11 mouse cellular contexts compared by ENCODE assay signal in genomic region chr11:95007418-95007817, GRCm38 (mm10). TPM values are rescaled to one million over a fixed set of nuclear protein-coding genes. Genes with fewer than 3 reads are reported as not detected.
DNase-seq lines count a peak whose midpoint lies in the region; ATAC-seq lines count a peak whose summit lies in the region.
"Had no signal": no experiment of that assay in that cellular context is flagged by ENCODE, and none has a peak within 500 bp of the region (broad histone marks: within the 10 kb centered on the region; RNA-seq: fewer than 3 reads in every experiment).

No protein-coding gene starts in this region.

- DNase-seq in lung, postnatal 25 days (ENCODE audit: low spot score): no peak
- DNase-seq in natural killer cell, adult 2 months (ENCODE audit: low spot score in 2 of 2): no peak
- DNase-seq: cerebellum, adult 9-11 months; lung, adult 18-20 months; right cerebral cortex, postnatal 4 days had no signal

- WGBS in lung, embryonic 15.5 days: 47% methylated on average over 3 of the region's 3 CpGs
- WGBS in forebrain, embryonic 16.5 days: 82% methylated on average over 3 of the region's 3 CpGs
- WGBS in liver, embryonic 12.5 days (ENCODE audit: insufficient replicate concordance): 13% methylated on average over 3 of the region's 3 CpGs
- WGBS in stomach, embryonic 16.5 days: 38% methylated on average over 3 of the region's 3 CpGs

- H3K27me3 ChIP-seq in lung, embryonic 15.5 days: no peaks in the 10 kb centered on the region
- H3K27me3 ChIP-seq in forebrain, embryonic 16.5 days (replicated peaks; ENCODE audit: control insufficient read depth, insufficient read depth, low read length): no peaks in the 10 kb centered on the region
- peaks cover 6% of the 10 kb centered on the region; the same call in 1 of the 2 replicates for H3K27me3 ChIP-seq in liver, embryonic 12.5 days (replicated peaks)
- no peaks in the 10 kb centered on the region for H3K27me3 ChIP-seq in stomach, embryonic 16.5 days (ENCODE audit: control insufficient read depth, insufficient read depth, low read length)

- no peak overlapping the region for H3K9ac ChIP-seq in lung, embryonic 15.5 days
- H3K9ac ChIP-seq in forebrain, embryonic 16.5 days (replicated peaks; ENCODE audit: low read depth, low read length): no peak overlapping the region
- H3K9ac ChIP-seq in liver, embryonic 12.5 days: peak overlapping the region; percentile 69
- H3K9ac ChIP-seq in stomach, embryonic 16.5 days (ENCODE audit: low read length): peak overlapping the region; percentile 70; the same call in 1 of the 2 replicates

- H3K36me3 ChIP-seq in lung, embryonic 15.5 days: peaks cover 25% of the 10 kb centered on the region
- H3K36me3 ChIP-seq in forebrain, embryonic 16.5 days (ENCODE audit: control insufficient read depth, insufficient read depth): peaks cover 7% of the 10 kb centered on the region
- H3K36me3 ChIP-seq in liver, embryonic 12.5 days: peaks cover 37% of the 10 kb centered on the region
- H3K36me3 ChIP-seq in stomach, embryonic 16.5 days (ENCODE audit: control insufficient read depth, insufficient read depth, low read length): peaks cover 17% of the 10 kb centered on the region

- peak overlapping the region; percentile 67; the same call in 1 of the 2 replicates for H3K27ac ChIP-seq in lung, embryonic 15.5 days
- H3K27ac ChIP-seq in forebrain, embryonic 16.5 days (ENCODE audit: low read length): peak overlapping the region; percentile 69
- H3K27ac ChIP-seq in liver, embryonic 12.5 days: peak overlapping the region; percentile 100
- peak overlapping the region; percentile 88 for H3K27ac ChIP-seq in stomach, embryonic 16.5 days (ENCODE audit: low read length)

- H3K4me2 ChIP-seq in lung, embryonic 15.5 days: no peak overlapping the region
- H3K4me2 ChIP-seq in forebrain, embryonic 16.5 days (ENCODE audit: low read length): no peak overlapping the region
- peak overlapping the region; percentile 76 for H3K4me2 ChIP-seq in liver, embryonic 12.5 days
- H3K4me2 ChIP-seq in stomach, embryonic 16.5 days (ENCODE audit: low read depth, low read length): peak overlapping the region; percentile 62

- peaks cover 42% of the 10 kb centered on the region for H3K4me1 ChIP-seq in lung, embryonic 15.5 days
- peaks cover 51% of the 10 kb centered on the region for H3K4me1 ChIP-seq in forebrain, embryonic 16.5 days (replicated peaks; ENCODE audit: control insufficient read depth, insufficient read depth, low read length)
- peaks cover 80% of the 10 kb centered on the region for H3K4me1 ChIP-seq in liver, embryonic 12.5 days
- peaks cover 41% of the 10 kb centered on the region for H3K4me1 ChIP-seq in stomach, embryonic 16.5 days (ENCODE audit: control insufficient read depth, insufficient read depth, low read length)

- no peak for ATAC-seq in lung, embryonic 15.5 days (ENCODE audit: borderline replicate concordance, extremely low read depth, low FRiP score, low TSS enrichment)
- no peak for ATAC-seq in forebrain, embryonic 16.5 days
- ATAC-seq in liver, embryonic 12.5 days: no peak
- ATAC-seq in stomach, embryonic 16.5 days (ENCODE audit: insufficient read depth, low FRiP score): no peak
- ATAC-seq in erythroid progenitor cell, adult 5-6 weeks (replicated peaks; ENCODE audit: low FRiP score, poor library complexity, severe bottlenecking): no peak

- no peak overlapping the region for H3K4me3 ChIP-seq in lung, embryonic 15.5 days
- no peak overlapping the region for H3K4me3 ChIP-seq in forebrain, embryonic 16.5 days (replicated peaks; ENCODE audit: low read length)
- H3K4me3 ChIP-seq in liver, embryonic 12.5 days: peak overlapping the region; percentile 57; the same call in 1 of the 2 replicates
- H3K4me3 ChIP-seq in stomach, embryonic 16.5 days (replicated peaks; ENCODE audit: low read length): peak overlapping the region; percentile 49; the same call in 1 of the 2 replicates

- no peaks in the 10 kb centered on the region for H3K9me3 ChIP-seq in lung, embryonic 15.5 days
- no peaks in the 10 kb centered on the region for H3K9me3 ChIP-seq in forebrain, embryonic 16.5 days (ENCODE audit: control insufficient read depth, low read length)
- no peaks in the 10 kb centered on the region for H3K9me3 ChIP-seq in liver, embryonic 12.5 days (replicated peaks)
- no peaks in the 10 kb centered on the region for H3K9me3 ChIP-seq in stomach, embryonic 16.5 days (replicated peaks; ENCODE audit: control insufficient read depth, low read length)

RNA-seq across cellular contexts. Expression of gene Samd14, which starts 2.3 kb away (rescaled TPM):
- polyA plus RNA-seq in lung, embryonic 15.5 days (2015; fragmentation: Nextera tagmentation; extraction: Ambion mirVana): 17.1 and 17.4 TPM in 2 replicates
- 123 and 134 TPM in 2 replicates for polyA plus RNA-seq in forebrain, embryonic 16.5 days (2015; fragmentation: Nextera tagmentation; extraction: Ambion mirVana)
- 53.8 and 56.7 TPM in 2 replicates for polyA plus RNA-seq in liver, embryonic 12.5 days (2016; fragmentation: Nextera tagmentation; extraction: Ambion mirVana)
- 14.7 and 15.9 TPM in 2 replicates for polyA plus RNA-seq in stomach, embryonic 16.5 days (2015; fragmentation: Nextera tagmentation; extraction: Ambion mirVana)
- total RNA-seq in erythroid progenitor cell, adult 5-6 weeks (2015; ENCODE audit: low replicate concordance): 103 TPM in 2 replicates
- total RNA-seq in erythroid progenitor cell, adult 5-6 weeks (2017; ENCODE audit: low replicate concordance): 98.7 and 99.2 TPM in 2 replicates

RNA-seq across cellular contexts. Expression of gene Ppp1r9b, which starts 16.6 kb away (rescaled TPM):
- 8.8 and 9.3 TPM in 2 replicates for polyA plus RNA-seq in lung, embryonic 15.5 days (2015; fragmentation: Nextera tagmentation; extraction: Ambion mirVana)
- polyA plus RNA-seq in forebrain, embryonic 16.5 days (2015; fragmentation: Nextera tagmentation; extraction: Ambion mirVana): 22.0 and 22.4 TPM in 2 replicates
- 13.4 and 14.1 TPM in 2 replicates for polyA plus RNA-seq in liver, embryonic 12.5 days (2016; fragmentation: Nextera tagmentation; extraction: Ambion mirVana)
- 6.6 and 8.0 TPM in 2 replicates for polyA plus RNA-seq in stomach, embryonic 16.5 days (2015; fragmentation: Nextera tagmentation; extraction: Ambion mirVana)
- total RNA-seq in erythroid progenitor cell, adult 5-6 weeks (2015; ENCODE audit: low replicate concordance): 59.5 and 71.4 TPM in 2 replicates
- 98.2 and 125 TPM in 2 replicates for total RNA-seq in erythroid progenitor cell, adult 5-6 weeks (2017; ENCODE audit: low replicate concordance)

RNA-seq across cellular contexts. Expression of gene Sgca, which starts 31.3 kb away (rescaled TPM):
- polyA plus RNA-seq in lung, embryonic 15.5 days (2015; fragmentation: Nextera tagmentation; extraction: Ambion mirVana): 0.69 and 0.96 TPM in 2 replicates
- 0.19 and 0.58 TPM in 2 replicates for polyA plus RNA-seq in forebrain, embryonic 16.5 days (2015; fragmentation: Nextera tagmentation; extraction: Ambion mirVana)
- polyA plus RNA-seq in liver, embryonic 12.5 days (2016; fragmentation: Nextera tagmentation; extraction: Ambion mirVana): 0.17 TPM in 1 of 2 replicates, not detected in the other
- polyA plus RNA-seq in stomach, embryonic 16.5 days (2015; fragmentation: Nextera tagmentation; extraction: Ambion mirVana): 0.41 and 3.2 TPM in 2 replicates
- total RNA-seq in erythroid progenitor cell, adult 5-6 weeks (2015; ENCODE audit: low replicate concordance): not detected in 2 replicates
- not detected in 2 replicates for total RNA-seq in erythroid progenitor cell, adult 5-6 weeks (2017; ENCODE audit: low replicate concordance)

RNA-seq across cellular contexts. Expression of gene Pdk2, which starts 33.7 kb away (rescaled TPM):
- 27.8 and 30.9 TPM in 2 replicates for polyA plus RNA-seq in lung, embryonic 15.5 days (2015; fragmentation: Nextera tagmentation; extraction: Ambion mirVana)
- 27.6 and 29.2 TPM in 2 replicates for polyA plus RNA-seq in forebrain, embryonic 16.5 days (2015; fragmentation: Nextera tagmentation; extraction: Ambion mirVana)
- polyA plus RNA-seq in liver, embryonic 12.5 days (2016; fragmentation: Nextera tagmentation; extraction: Ambion mirVana): 10.0 and 11.0 TPM in 2 replicates
- polyA plus RNA-seq in stomach, embryonic 16.5 days (2015; fragmentation: Nextera tagmentation; extraction: Ambion mirVana): 37.9 and 39.3 TPM in 2 replicates
- total RNA-seq in erythroid progenitor cell, adult 5-6 weeks (2015; ENCODE audit: low replicate concordance): 8.3 and 8.4 TPM in 2 replicates
- total RNA-seq in erythroid progenitor cell, adult 5-6 weeks (2017; ENCODE audit: low replicate concordance): 2.3 and 3.2 TPM in 2 replicates

RNA-seq across cellular contexts. Expression of gene Hils1, which starts 40.0 kb away (rescaled TPM):
- polyA plus RNA-seq in lung, embryonic 15.5 days (2015; fragmentation: Nextera tagmentation; extraction: Ambion mirVana): not detected in 2 replicates
- polyA plus RNA-seq in forebrain, embryonic 16.5 days (2015; fragmentation: Nextera tagmentation; extraction: Ambion mirVana): not detected in 2 replicates
- polyA plus RNA-seq in liver, embryonic 12.5 days (2016; fragmentation: Nextera tagmentation; extraction: Ambion mirVana): not detected in 2 replicates
- polyA plus RNA-seq in stomach, embryonic 16.5 days (2015; fragmentation: Nextera tagmentation; extraction: Ambion mirVana): not detected in 2 replicates
- not detected in 2 replicates for total RNA-seq in erythroid progenitor cell, adult 5-6 weeks (2015; ENCODE audit: low replicate concordance)
- total RNA-seq in erythroid progenitor cell, adult 5-6 weeks (2017; ENCODE audit: low replicate concordance): not detected in 2 replicates
- total RNA-seq: heart, postnatal 25 days had no signal

Comparison
In these comparisons a context has a peak if more than half of its experiments do, and no peak if none do; other contexts are left out.
1. H3K4me2 ChIP-seq: peak in liver, embryonic 12.5 days (single experiment) and stomach, embryonic 16.5 days (single experiment); none in lung, embryonic 15.5 days (single experiment) and forebrain, embryonic 16.5 days (single experiment).
2. H3K4me3 ChIP-seq: peak in liver, embryonic 12.5 days (single experiment) and stomach, embryonic 16.5 days (single experiment); none in lung, embryonic 15.5 days (single experiment) and forebrain, embryonic 16.5 days (single experiment).
3. H3K9ac ChIP-seq: peak in liver, embryonic 12.5 days (single experiment) and stomach, embryonic 16.5 days (single experiment); none in lung, embryonic 15.5 days (single experiment) and forebrain, embryonic 16.5 days (single experiment).
4. Peak in every context shown above with its lines, with median percentiles within 50 percentile points of each other: H3K27ac ChIP-seq.